Mouse (Mus musculus) hindbrain, embryonic 11.5 days (tissue): ENCODE results near the gene Pmm1. TPM values are rescaled to one million over a fixed set of nuclear protein-coding genes. Genes with fewer than 3 reads are reported as not detected.

Experiments used
- ATAC-seq: fragments of 200-750 bp; cut with Nextera tagmentation; 2 replicates; pipeline ENCODE4 v1.8.0; 2017; ENCODE audit warnings: mild to moderate bottlenecking, moderate TSS enrichment, moderate library complexity; ENCODE audit not compliant: low FRiP score
- DNase-seq: peaks from one replicate; pipeline ENCODE4 v3.0.0-alpha.2; 2015; ENCODE audit warnings: low spot score
- H3K27ac ChIP-seq: fragments of 300-500 bp; sonication (generic); 2 replicates; pipeline ENCODE4 v1.5.1; 2014; ENCODE audit warnings: mild to moderate bottlenecking, low read depth, low read length
- H3K27me3 ChIP-seq: fragments of 300-500 bp; sonication (generic); 2 replicates; pipeline ENCODE4 v1.6.1; 2014; ENCODE audit warnings: mild to moderate bottlenecking, low read length, moderate library complexity, mixed read lengths; ENCODE audit not compliant: control insufficient read depth, insufficient read depth
- H3K36me3 ChIP-seq: fragments of 300-500 bp; sonication (generic); 2 replicates; pipeline ENCODE4 v1.6.1; 2014; ENCODE audit warnings: mild to moderate bottlenecking, low read length, moderate library complexity, mixed read lengths; ENCODE audit not compliant: control insufficient read depth, insufficient read depth
- H3K4me1 ChIP-seq: fragments of 300-500 bp; sonication (generic); replicated peaks from 2 replicates; pipeline ENCODE4 v1.6.1; 2014; ENCODE audit warnings: low read length, mixed read lengths; ENCODE audit not compliant: control insufficient read depth, insufficient read depth
- H3K4me2 ChIP-seq: fragments of 300-500 bp; sonication (generic); replicated peaks from 2 replicates; pipeline ENCODE4 v1.6.1; 2014; ENCODE audit warnings: mild to moderate bottlenecking, low read depth, low read length
- H3K4me3 ChIP-seq: fragments of 300-500 bp; sonication (generic); 2 replicates; pipeline ENCODE4 v1.5.1; 2014; ENCODE audit warnings: low read depth, low read length
- H3K9ac ChIP-seq: fragments of 300-500 bp; sonication (generic); 2 replicates; pipeline ENCODE4 v1.6.1; 2014; ENCODE audit warnings: low read depth, low read length
- H3K9me3 ChIP-seq: fragments of 300-500 bp; sonication (generic); 2 replicates; pipeline ENCODE4 v1.6.1; 2016; ENCODE audit warnings: low read length; ENCODE audit not compliant: control insufficient read depth
- WGBS: fragments of 180-500 bp; shearing (Covaris S2); extraction: QIAGEN DNeasy Blood & Tissue Kit; methylation state at CpG from one replicate; pipeline ENCODE4 v1.1.7; 2014; 5-methylcytosine and 5-hydroxymethylcytosine counted together
- polyA plus RNA-seq: library from polyadenylated mRNA; unstranded; fragments of >200 nt; fragmentation: Nextera tagmentation; extraction: Ambion mirVana; gene quantifications from 2 replicates; pipeline ENCODE4 v1.2.1, GENCODE M21; 2014

Pmm1 gene
- polyA plus RNA-seq, 1 experiment from 2014 or later = 33.7 TPM

DNA sequence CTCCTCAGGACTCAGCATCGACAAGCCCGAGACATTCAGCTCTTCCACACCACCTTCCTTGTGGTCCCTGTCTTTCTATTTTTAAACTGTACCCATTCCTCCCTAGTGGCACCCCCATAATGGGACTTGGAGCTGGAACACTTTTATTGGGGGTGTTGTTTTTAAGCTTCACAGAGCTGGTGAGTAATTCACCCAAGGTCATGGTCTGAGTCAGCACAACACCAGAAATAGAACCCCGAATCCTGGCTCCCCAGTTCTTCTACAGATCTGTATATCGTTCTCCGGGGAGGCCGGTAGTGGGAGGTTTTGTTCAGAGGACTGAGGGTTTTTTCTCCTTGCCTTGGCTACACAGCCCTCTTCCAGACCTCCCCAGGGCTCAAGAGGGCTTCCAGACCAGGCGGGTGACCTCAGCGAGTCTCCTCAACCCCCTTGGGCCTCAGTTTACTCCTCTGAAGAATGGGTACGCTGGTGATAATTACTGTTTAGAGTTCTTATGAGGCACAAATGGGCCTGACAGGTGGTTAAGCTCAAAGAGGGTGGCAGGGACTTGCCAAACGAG is 21.5 kb downstream of the Pmm1 start:
- Histone ChIP-seq H3K9me3 (no peaks in the 10 kb centered on the region), H3K27me3 (no peaks in the 10 kb centered on the region), H3K9ac (no peak overlapping the region), H3K4me2 (no peak overlapping the region), H3K4me3 (no peak overlapping the region), H3K27ac (no peak overlapping the region), H3K4me1 (peaks cover 12% of the 10 kb centered on the region; the same call in 1 of the 2 replicates), H3K36me3 (no peaks in the 10 kb centered on the region)
- DNase-seq (no peak), ATAC-seq (no peak)
- 92% methylated on average over 10 of the region's 10 CpGs for WGBS

DNA sequence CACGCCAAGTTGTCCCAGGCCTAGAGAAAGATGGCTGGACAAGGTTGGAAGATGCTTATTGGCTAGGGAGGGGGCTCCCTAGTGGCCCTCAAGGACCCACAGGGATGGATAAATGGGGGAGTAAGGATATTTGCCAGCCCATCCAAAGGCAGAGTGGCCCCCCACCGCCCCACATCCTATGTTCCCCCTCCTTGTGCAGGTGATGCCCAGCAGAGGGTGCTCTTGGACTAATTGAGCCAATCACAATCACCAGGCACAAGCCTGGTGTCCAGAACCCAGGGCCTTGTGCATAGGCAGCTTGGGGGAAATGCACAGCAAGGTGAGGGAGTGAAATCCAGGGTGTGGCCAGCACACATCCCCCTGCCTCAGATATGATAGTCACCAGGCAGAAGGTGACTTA is 22.5 kb downstream of the Pmm1 start:
- ATAC-seq = peak; percentile 24; the same call in 1 of the 2 replicates

DNA sequence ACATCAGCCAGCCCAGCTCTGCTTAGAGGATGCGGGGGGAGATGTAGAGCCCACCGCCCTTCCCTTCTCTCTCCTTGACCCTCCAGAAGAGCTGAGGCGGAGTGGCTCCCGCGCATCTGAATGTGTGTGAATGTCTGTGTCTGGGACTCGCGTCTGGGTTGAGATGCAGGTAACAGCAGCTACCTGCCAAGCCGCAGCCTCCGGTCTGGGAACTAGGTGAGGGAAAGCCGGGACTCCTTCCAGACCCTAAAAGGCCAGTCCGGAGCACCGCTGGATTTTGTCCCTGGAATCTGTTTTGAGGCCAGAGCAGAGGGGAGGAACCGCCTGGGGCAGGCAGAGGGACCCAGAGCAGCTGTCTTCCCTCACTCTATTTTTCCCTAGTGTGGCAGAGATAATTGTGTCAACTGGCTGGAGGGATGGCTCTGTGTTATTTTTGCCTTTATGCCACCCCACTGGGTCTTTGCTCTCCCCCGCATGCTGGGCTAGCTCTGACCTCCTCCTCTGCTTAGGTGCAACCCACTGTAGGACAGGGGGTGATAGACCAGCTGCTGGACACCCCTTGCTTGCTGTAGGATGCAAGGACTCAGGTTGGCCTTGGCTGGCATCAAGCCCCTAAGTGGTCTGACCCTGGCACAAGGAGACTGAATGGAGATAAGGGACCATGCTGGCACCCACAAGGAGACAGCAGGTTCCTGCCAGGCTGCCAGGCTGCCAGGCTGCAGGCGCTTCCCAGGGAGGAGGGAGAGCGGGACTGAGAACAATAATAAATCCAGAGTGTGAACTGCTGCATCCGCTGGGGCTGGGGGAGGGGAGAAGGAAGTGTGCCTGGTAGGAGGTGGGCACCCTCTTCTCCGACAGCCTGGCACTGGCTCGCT is 23.4 kb downstream of the Pmm1 start:
- Histone ChIP-seq H3K27me3 (no peaks in the 10 kb centered on the region), H3K4me1 (peaks cover 12% of the 10 kb centered on the region; the same call in 1 of the 2 replicates), H3K36me3 (no peaks in the 10 kb centered on the region), H3K4me3 (peak overlapping the region; percentile 41), H3K4me2 (peak overlapping the region; percentile 63), H3K27ac (peak overlapping the region; percentile 70; the same call in 1 of the 2 replicates), H3K9me3 (no peaks in the 10 kb centered on the region), H3K9ac (peak overlapping the region; percentile 70)
- ATAC-seq (no peak), DNase-seq (peak; percentile 17)
- 9% methylated on average over 19 of the region's 19 CpGs for WGBS

More for the DNA sequence above, 22.5 kb downstream of the Pmm1 start:
- no peak overlapping the region for H3K27ac ChIP-seq
- no peak overlapping the region for H3K9ac ChIP-seq
- no peaks in the 10 kb centered on the region for H3K9me3 ChIP-seq
- no peaks in the 10 kb centered on the region for H3K36me3 ChIP-seq
- H3K4me1 ChIP-seq = peaks cover 12% of the 10 kb centered on the region; the same call in 1 of the 2 replicates
- WGBS = 22% methylated on average over 2 of the region's 2 CpGs
- H3K27me3 ChIP-seq = no peaks in the 10 kb centered on the region
- peak; percentile 70 for DNase-seq
- H3K4me2 ChIP-seq = peak overlapping the region; percentile 63; the same call in 1 of the 2 replicates
- peak overlapping the region; percentile 41; the same call in 1 of the 2 replicates for H3K4me3 ChIP-seq

DNA sequence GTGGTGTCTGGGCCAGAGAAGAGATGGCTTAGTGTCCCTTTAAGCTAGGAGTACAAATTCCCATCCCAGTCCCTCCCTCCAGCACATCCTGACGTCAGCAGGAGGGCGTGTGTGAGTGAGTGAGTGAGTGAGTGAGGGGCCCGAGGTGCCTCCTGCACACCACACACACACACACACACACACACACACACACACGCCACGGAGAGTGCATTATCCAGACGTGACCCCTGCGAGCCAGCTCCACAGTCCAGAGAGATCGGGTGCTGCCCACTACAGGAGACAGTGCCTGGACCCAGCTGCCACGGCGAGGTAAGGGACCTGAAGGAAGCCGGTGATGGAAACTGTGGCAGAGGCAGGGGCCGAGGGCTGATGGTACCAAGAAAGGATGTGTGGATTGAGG is 24.1 kb downstream of the Pmm1 start, which contains the start of gene Csdc2:
Csdc2 (plus strand) TSS at position 81 of the 400 bp plus-strand sequence.
- ATAC-seq (peak; percentile 70), DNase-seq (peak; percentile 73)
- peak within 1 kb of the TSS; percentile 70 for H3K27ac ChIP-seq
- H3K9me3 ChIP-seq = no peaks in the 10 kb centered on the region
- no peaks in the 10 kb centered on the region for H3K27me3 ChIP-seq
- H3K4me2 ChIP-seq = peak within 1 kb of the TSS; percentile 63
- peak within 1 kb of the TSS; percentile 41 for H3K4me3 ChIP-seq
- peak within 1 kb of the TSS; percentile 70 for H3K9ac ChIP-seq
- no peaks in the 10 kb centered on the region for H3K36me3 ChIP-seq
- 1% methylated on average over 12 of the region's 12 CpGs for WGBS
- peaks cover 12% of the 10 kb centered on the region; the same call in 1 of the 2 replicates for H3K4me1 ChIP-seq

DNA sequence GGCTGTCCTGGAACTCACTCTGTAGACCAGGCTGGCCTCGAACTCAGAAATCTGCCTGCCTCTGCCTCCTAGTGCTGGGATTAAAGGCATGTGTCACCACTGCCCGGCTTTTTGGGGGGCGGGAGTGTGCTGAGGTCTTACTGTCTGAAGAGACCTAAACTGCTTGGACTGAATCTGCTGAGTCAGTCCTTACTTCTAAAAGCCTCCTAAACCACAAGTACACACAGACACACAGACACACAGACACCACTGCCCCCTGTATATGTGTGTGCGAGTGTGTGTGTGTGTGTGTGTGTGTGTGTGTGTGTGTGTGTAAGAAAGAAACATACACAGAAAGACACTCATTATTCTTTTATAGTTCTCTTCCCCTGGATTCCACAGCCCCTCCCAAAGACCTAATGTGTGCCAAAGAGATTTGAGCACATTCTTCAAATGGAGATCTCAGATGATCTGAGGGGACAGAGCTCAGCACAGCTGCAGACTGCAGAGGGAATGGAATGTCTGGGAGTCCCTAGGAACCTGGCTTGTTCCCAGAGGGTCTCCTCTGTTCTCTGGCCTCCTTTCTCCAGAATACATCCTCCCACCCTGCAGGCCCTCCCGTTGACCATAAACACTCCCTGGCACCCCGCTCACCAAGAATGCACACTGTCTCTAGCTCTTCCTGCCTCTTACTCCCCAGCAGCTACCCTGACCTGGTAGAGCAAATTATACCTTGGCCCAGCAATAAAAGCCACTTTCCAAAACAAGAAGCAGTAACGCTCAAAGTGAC is 24.7 kb downstream of the Pmm1 start:
- Histone ChIP-seq H3K27ac (no peak overlapping the region; the same call in 1 of the 2 replicates), H3K4me2 (peak overlapping the region; percentile 63), H3K27me3 (no peaks in the 10 kb centered on the region), H3K4me1 (peaks cover 12% of the 10 kb centered on the region; the same call in 1 of the 2 replicates), H3K4me3 (peak overlapping the region; percentile 41; the same call in 1 of the 2 replicates), H3K36me3 (no peaks in the 10 kb centered on the region), H3K9me3 (no peaks in the 10 kb centered on the region), H3K9ac (0 out of 2 replicates have a peak overlapping the region, but pooled peaks have one; percentile 23)
- 57% methylated on average over 7 of the region's 7 CpGs for WGBS
- peak; percentile 46; the same call in 1 of the 2 replicates for ATAC-seq
- DNase-seq = no peak

DNA sequence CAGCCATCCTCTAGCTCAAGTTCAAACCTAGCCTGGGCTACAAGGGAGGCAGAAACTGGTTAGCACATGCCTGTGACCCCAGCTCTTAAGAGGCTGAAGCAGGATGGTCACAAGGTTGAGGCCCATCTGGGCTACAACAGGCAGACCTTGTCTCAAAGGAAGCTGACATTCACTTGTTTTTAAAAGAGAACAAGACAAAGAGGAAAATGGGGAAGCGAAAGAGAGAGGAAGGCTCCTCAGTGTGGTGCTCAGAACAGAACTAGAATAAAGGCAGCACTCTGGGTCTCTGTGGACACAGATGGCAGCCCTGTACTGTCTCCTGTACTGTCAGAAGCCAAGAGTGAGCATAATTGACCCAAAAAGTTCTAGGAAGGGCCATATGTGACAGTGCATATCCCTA is 26.7 kb downstream of the Pmm1 start:
- ATAC-seq = no peak
- 82% methylated on average over 1 of the region's 1 CpGs for WGBS
- Histone ChIP-seq H3K4me2 (no peak overlapping the region), H3K4me1 (peaks cover 12% of the 10 kb centered on the region; the same call in 1 of the 2 replicates), H3K9ac (no peak overlapping the region), H3K27ac (no peak overlapping the region), H3K9me3 (no peaks in the 10 kb centered on the region), H3K36me3 (no peaks in the 10 kb centered on the region), H3K27me3 (no peaks in the 10 kb centered on the region), H3K4me3 (no peak overlapping the region)
- DNase-seq = no peak

DNA sequence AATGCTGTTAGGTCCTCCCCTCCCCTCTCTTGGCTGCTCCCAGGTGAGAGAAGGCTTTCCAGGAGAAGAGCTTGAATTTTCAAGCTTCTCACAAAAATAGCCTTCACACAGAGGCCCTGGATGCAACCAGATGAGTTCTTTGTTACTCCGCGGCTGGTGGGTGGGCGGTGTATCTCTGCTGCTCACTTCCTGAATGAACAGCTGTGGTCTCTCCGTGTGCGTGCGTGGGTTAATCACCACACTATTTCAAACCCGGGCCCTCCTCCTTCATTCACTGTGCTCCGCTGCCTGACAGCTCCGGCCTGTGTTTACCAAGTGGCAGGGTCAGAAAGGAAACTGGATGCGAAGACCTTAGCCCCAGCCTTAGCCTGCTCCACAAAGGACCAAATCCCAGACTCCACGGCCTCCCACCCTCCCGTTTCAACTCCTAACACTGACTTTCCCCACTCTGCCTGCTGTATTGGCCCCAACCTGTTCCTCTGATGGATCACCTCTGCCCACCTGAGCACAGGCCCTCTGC is 27.7 kb downstream of the Pmm1 start:
- ATAC-seq (no peak), DNase-seq (no peak)
- no peaks in the 10 kb centered on the region for H3K27me3 ChIP-seq
- 46% methylated on average over 12 of the region's 12 CpGs for WGBS
- peaks cover 12% of the 10 kb centered on the region; the same call in 1 of the 2 replicates for H3K4me1 ChIP-seq
- no peak overlapping the region for H3K9ac ChIP-seq
- no peak overlapping the region for H3K27ac ChIP-seq
- no peak overlapping the region for H3K4me2 ChIP-seq
- no peaks in the 10 kb centered on the region for H3K36me3 ChIP-seq
- H3K4me3 ChIP-seq = no peak overlapping the region
- H3K9me3 ChIP-seq = no peaks in the 10 kb centered on the region

DNA sequence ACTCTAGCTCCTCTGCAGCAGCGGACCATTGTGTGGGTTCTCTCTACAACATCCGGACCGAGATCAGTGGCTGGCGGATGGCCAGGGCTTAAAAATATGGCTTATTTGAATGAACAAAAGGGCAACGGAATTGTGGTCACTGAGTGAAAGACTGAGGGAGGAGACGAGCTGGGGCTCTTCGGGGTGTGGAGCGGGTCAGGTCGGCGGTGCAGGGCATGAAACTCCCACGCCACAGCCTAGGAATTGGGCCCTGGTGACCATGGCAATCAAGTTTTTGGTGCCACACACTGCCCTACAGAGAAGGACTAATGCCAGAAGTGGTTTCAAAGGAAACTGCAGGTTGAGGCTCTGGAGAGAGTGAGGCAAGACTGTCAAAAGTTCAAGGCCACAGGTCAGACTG is 32.5 kb downstream of the Pmm1 start:
- H3K36me3 ChIP-seq = no peaks in the 10 kb centered on the region
- H3K27me3 ChIP-seq = no peaks in the 10 kb centered on the region
- peaks cover 6% of the 10 kb centered on the region for H3K4me1 ChIP-seq
- H3K4me3 ChIP-seq = no peak overlapping the region
- no peak overlapping the region for H3K9ac ChIP-seq
- H3K27ac ChIP-seq = no peak overlapping the region
- no peak for DNase-seq
- ATAC-seq = no peak
- 69% methylated on average over 11 of the region's 11 CpGs for WGBS
- H3K4me2 ChIP-seq = no peak overlapping the region
- H3K9me3 ChIP-seq = no peaks in the 10 kb centered on the region
